Mouse (Mus musculus) CH12.LX (cell line): ENCODE data around the gene LTO1. TPM values are rescaled to one million over a fixed set of nuclear protein-coding genes. Genes with fewer than 3 reads are reported as not detected.
"Not testable (repeated sequence)": the region's sequence is repeated elsewhere in the genome, so short reads cannot be mapped to it uniquely, and the experiment has no call there.

Source experiments
- DNase-seq: peaks from one replicate; pipeline ENCODE4 v3.0.0-alpha.2; 2013; ENCODE audit errors: extremely low read depth
- H3K27ac ChIP-seq: 2 replicates; pipeline ENCODE4 v1.5.1; 2012; ENCODE audit warnings: low read depth, mild to moderate bottlenecking, control low read depth, moderate library complexity; ENCODE audit not compliant: insufficient read depth
- H3K27me3 ChIP-seq: replicated peaks from 2 replicates; pipeline ENCODE3; 2012; ENCODE audit warnings: inconsistent platforms
- H3K36me3 ChIP-seq, 2 experiments: replicated peaks in 1 of 2; 2 replicates each; pipeline versions ENCODE3 to v1.6.1; 2012; ENCODE audit warnings: inconsistent platforms in 1 of 2, low read length in 1 of 2, mild to moderate bottlenecking in 1 of 2, mixed read lengths in 1 of 2, moderate library complexity in 1 of 2; ENCODE audit not compliant: control insufficient read depth in 1 of 2, insufficient read depth in 1 of 2
- H3K4me1 ChIP-seq, 2 experiments: 2 replicates each; pipeline ENCODE4 v1.6.1; 2012; ENCODE audit warnings: inconsistent platforms in 1 of 2, moderate library complexity in 1 of 2; ENCODE audit not compliant: insufficient read depth in 2 of 2, control insufficient read depth in 1 of 2
- H3K4me2 ChIP-seq: 2 replicates; pipeline ENCODE4 v1.6.1; 2012; ENCODE audit warnings: low read depth, mild to moderate bottlenecking, control low read depth; ENCODE audit not compliant: poor library complexity, insufficient read depth, severe bottlenecking
- H3K4me3 ChIP-seq, 3 experiments: fragments of 150-350 bp in 1 of 3; sonication (generic) in 1 of 3; replicated peaks in 1 of 3; 2 replicates each; pipeline versions ENCODE3 to v1.5.1; 2011 to 2012; ENCODE audit warnings: low read depth in 2 of 3, low read length in 2 of 3, mild to moderate bottlenecking in 2 of 3, moderate library complexity in 2 of 3, control low read depth in 1 of 3, improper control_type of control experiment in 1 of 3, inconsistent platforms in 1 of 3, mixed read lengths in 1 of 3; ENCODE audit not compliant: poor library complexity in 1 of 3
- H3K79me2 ChIP-seq: replicated peaks from 2 replicates; pipeline ENCODE4 v1.6.1; 2012; ENCODE audit warnings: mild to moderate bottlenecking, moderate library complexity; ENCODE audit not compliant: control insufficient read depth, poor library complexity, insufficient read depth, severe bottlenecking; ENCODE audit errors: extremely low read depth
- H3K9ac ChIP-seq: 2 replicates; pipeline ENCODE4 v1.6.1; 2012; ENCODE audit warnings: low read depth, mild to moderate bottlenecking, control low read depth, moderate library complexity; ENCODE audit not compliant: insufficient read depth
- H3K9me3 ChIP-seq: replicated peaks from 2 replicates; pipeline ENCODE3; 2012; ENCODE audit warnings: low read length, inconsistent platforms, mixed read lengths
- CTCF ChIP-seq, 2 experiments: IDR thresholded peaks in 1 of 2; conservative IDR thresholded peaks in 1 of 2; 2 replicates each; pipeline ENCODE4 v1.5.1; 2011 to 2012; ENCODE audit warnings: low read depth in 2 of 2, low read length in 2 of 2, improper control_type of control experiment in 1 of 2, inconsistent platforms in 1 of 2, mild to moderate bottlenecking in 1 of 2, moderate library complexity in 1 of 2
- ELF1 ChIP-seq: IDR thresholded peaks from 2 replicates; pipeline ENCODE4 v1.6.1; 2014; ENCODE audit warnings: low read depth, mild to moderate bottlenecking, inconsistent platforms, low read length, improper control_type of control experiment
- IRF4 ChIP-seq: IDR thresholded peaks from 2 replicates; pipeline ENCODE4 v1.6.1; 2014; ENCODE audit warnings: low read depth, mild to moderate bottlenecking, inconsistent platforms, low read length, improper control_type of control experiment
- JUN ChIP-seq: IDR thresholded peaks from 2 replicates; pipeline ENCODE4 v1.6.1; 2011; ENCODE audit warnings: low read depth, mild to moderate bottlenecking, low read length, improper control_type of control experiment, moderate library complexity; ENCODE audit not compliant: insufficient read depth
- MAX ChIP-seq: IDR thresholded peaks from 2 replicates; pipeline ENCODE4 v1.6.1; 2011; ENCODE audit warnings: low read length, improper control_type of control experiment
- MAZ ChIP-seq: IDR thresholded peaks from 2 replicates; pipeline ENCODE4 v1.6.1; 2012; ENCODE audit warnings: low read depth, mild to moderate bottlenecking, inconsistent platforms, low read length, improper control_type of control experiment, moderate library complexity
- NELFE ChIP-seq: IDR thresholded peaks from 2 replicates; pipeline ENCODE4 v1.6.1; 2011; ENCODE audit warnings: low read depth, low read length, improper control_type of control experiment
- RAD21 ChIP-seq: IDR thresholded peaks from 2 replicates; pipeline ENCODE4 v1.6.1; 2011; ENCODE audit warnings: low read depth, mild to moderate bottlenecking, low read length, improper control_type of control experiment, moderate library complexity
- SMC3 ChIP-seq: IDR thresholded peaks from 2 replicates; pipeline ENCODE4 v1.6.1; 2011; ENCODE audit warnings: low read depth, low read length, improper control_type of control experiment
- UBTF ChIP-seq: IDR thresholded peaks from 2 replicates; pipeline ENCODE4 v1.6.1; 2012; ENCODE audit warnings: low read depth, mild to moderate bottlenecking, inconsistent platforms, low read length, improper control_type of control experiment, moderate library complexity
- USF2 ChIP-seq: conservative IDR thresholded peaks from 2 replicates; pipeline ENCODE4 v1.6.1; 2011; ENCODE audit warnings: low read depth, low read length, improper control_type of control experiment
- ZKSCAN1 ChIP-seq: IDR thresholded peaks from 2 replicates; pipeline ENCODE4 v1.6.1; 2012; ENCODE audit warnings: low read depth, inconsistent platforms, low read length, improper control_type of control experiment, borderline replicate concordance
- dilution Hi-C: fragments of 300-500 bp; cut with MboI; formaldehyde crosslinking; loops from 2 replicates; pipeline ENCODE4 v1.14.3; 2020; ENCODE audit warnings: low sequenced_read_pairs; ENCODE audit not compliant: extremely low pct_unique_long_range_greater_than_20kb, extremely low pct_ligation_motif_present
- in situ Hi-C: fragments of 300-500 bp; cut with MboI; formaldehyde crosslinking; loops from 3 replicates; pipeline ENCODE4 v1.14.3; 2019; ENCODE audit warnings: low sequenced_read_pairs, low pct_ligation_motif_present, low pct_unique_long_range_greater_than_20kb, mixed read lengths
- polyA plus RNA-seq: library from polyadenylated mRNA; unstranded; fragments of >175 nt; gene quantifications from 2 replicates; pipeline ENCODE4 v1.2.1, GENCODE M21; 2012; ENCODE audit warnings: low read depth; ENCODE audit not compliant: insufficient read length
- total RNA-seq, 2 experiments: library from RNA; depleted of rRNA; stranded (reverse); fragments of 300-350 nt in 1 of 2; fragments of >200 nt in 1 of 2; gene quantifications; 2 replicates each; pipeline ENCODE4 v1.2.3; 2012 to 2014

LTO1 gene
- total and polyA plus RNA-seq, 3 experiments = 4.0 to 10.7 (median 8.5) TPM

- Histone ChIP-seq H3K27ac (no peak overlapping the region), H3K79me2 (no peaks in the 10 kb centered on the region), H3K27me3 (peaks cover 91% of the 10 kb centered on the region), H3K4me2 (no peak overlapping the region)
- no peak for TF ChIP-seq ELF1
- TF ChIP-seq, all 38 proteins: peak for 0
- dilution Hi-C loops = no loop called here
- Histone ChIP-seq H3K4me1 (0 out of 4 replicates have a peak, but pooled peaks cover 2 to 5% of the 10 kb centered on the region in 2 experiments), H3K9ac (no peak overlapping the region), H3K36me3 (no peaks in the 10 kb centered on the region), H3K9me3 (no peaks in the 10 kb centered on the region), H3K4me3 (no peak overlapping the region)
- DNase-seq = no peak
- in situ Hi-C loops = loop anchor here (5.0 to 10.0 kb wide), 3 partner anchors 54 to 314 kb away; partner anchors contain the start of genes Fadd and Fgf4
Measured at GRCm38 (mm10) chr7:144898506-144898905, 16.4 kb upstream of the LTO1 start.

- not testable (repeated sequence) for H3K36me3 ChIP-seq
Measured at GRCm38 (mm10) chr7:144905514-144905913, 9.4 kb upstream of the LTO1 start.

GRCm38 (mm10) chr7:144906708-144907397 lies 8.0 kb upstream of the LTO1 start:
- Histone ChIP-seq H3K79me2 (no peaks in the 10 kb centered on the region), H3K4me2 (peak overlapping the region; percentile 82; the same call in 1 of the 2 replicates), H3K36me3 (no peaks in the 10 kb centered on the region), H3K27ac (no peak overlapping the region), H3K4me3 (peak overlapping the region in 1 of 3 experiments; percentile 13), H3K27me3 (peaks cover 83% of the 10 kb centered on the region), H3K4me1 (peaks cover 8% of the 10 kb centered on the region in 2 experiments; a peak in 3 of 4 replicates), H3K9ac (no peak overlapping the region), H3K9me3 (peaks cover 10% of the 10 kb centered on the region)
- in situ Hi-C loops (no loop called here), dilution Hi-C loops (no loop called here)
- TF ChIP-seq SMC3 = peak; percentile 57
- 0 out of 2 replicates have a peak, but pooled peaks have one; percentile 9 for TF ChIP-seq MAX
- TF ChIP-seq ZKSCAN1 = no peak
- peak; percentile 7; the same call in 1 of the 2 replicates for TF ChIP-seq IRF4
- TF ChIP-seq RAD21 = peak; percentile 59
- peak; percentile 53 to 80 for TF ChIP-seq CTCF (conservative IDR thresholded peaks at IDR 0.05 in 1 of 2, IDR thresholded peaks at IDR 0.05 in 1 of 2; ENCODE audit: low read depth in 2 of 2, low read length in 2 of 2)
- TF ChIP-seq MAZ = no peak
- TF ChIP-seq NELFE = no peak
- TF ChIP-seq UBTF = no peak
- TF ChIP-seq JUN = no peak
- no peak for TF ChIP-seq USF2
- peak; percentile 41 for DNase-seq

More at GRCm38 (mm10) chr7:144905514-144905913, 9.4 kb upstream of the LTO1 start:
- dilution Hi-C loops, DNase-seq, in situ Hi-C loops, H3K4me1 ChIP-seq, H3K9ac ChIP-seq, H3K27ac ChIP-seq, H3K4me3 ChIP-seq, H3K79me2 ChIP-seq, H3K4me2 ChIP-seq: not testable (repeated sequence)
- H3K9me3 ChIP-seq = peaks cover 10% of the 10 kb centered on the region
- peaks cover 83% of the 10 kb centered on the region for H3K27me3 ChIP-seq
- peak; percentile 22 to 23; a peak in 3 of 4 replicates for TF ChIP-seq CTCF (conservative IDR thresholded peaks at IDR 0.05 in 1 of 2, IDR thresholded peaks at IDR 0.05 in 1 of 2; ENCODE audit: low read depth in 2 of 2, low read length in 2 of 2)
